Mouse (Mus musculus): ENCODE results near the gene Cldn18. TPM values are rescaled to one million over a fixed set of nuclear protein-coding genes. Genes with fewer than 3 reads are reported as not detected.

Gene Cldn18
- not detected for total RNA-seq (2021)
- long read RNA-seq, experiment 1 = 0 reads
- long read RNA-seq, experiment 2 = 0 reads

DNA sequence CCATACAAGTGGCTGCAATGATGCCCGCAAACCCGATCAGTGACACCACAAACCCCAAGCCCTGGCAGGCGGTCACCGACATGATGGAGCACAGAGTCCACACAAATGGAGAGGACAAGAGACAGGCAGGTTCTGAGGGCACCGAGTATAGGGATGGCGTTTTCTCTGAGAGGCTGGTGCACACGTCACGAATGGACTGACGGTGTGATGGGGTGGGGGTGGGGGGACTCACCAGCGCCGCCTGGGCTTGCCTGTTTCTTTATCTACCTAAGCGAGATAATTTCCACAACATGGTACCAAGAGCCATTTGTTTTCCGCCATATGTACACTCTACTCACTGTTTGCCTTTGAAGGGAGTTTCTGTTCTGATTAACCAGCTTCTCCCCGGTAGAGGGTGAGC lies at the start of gene Cldn18:
Cldn18 (minus strand) TSS at position 134 of the 400 bp plus-strand sequence.
- no peak for DNase-seq

DNA sequence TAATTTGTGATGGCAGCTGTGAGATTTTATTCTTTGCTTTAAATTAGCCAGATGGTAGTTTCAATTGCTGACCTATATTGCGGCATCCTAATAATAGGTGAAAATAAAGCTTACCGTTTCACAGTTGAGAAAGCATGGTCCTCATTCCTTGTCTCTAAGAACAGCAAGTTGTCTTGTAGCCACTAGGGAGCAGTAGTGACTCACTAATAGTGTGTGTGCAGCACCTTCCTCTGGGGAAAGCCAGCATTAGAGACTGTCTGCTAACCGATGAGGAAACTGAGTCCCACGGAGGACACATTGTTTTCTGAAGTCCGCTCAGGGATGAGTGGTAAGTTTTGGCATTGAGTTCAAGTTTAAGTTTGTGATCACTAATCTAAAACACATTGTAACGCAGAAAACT lies 46.5 kb upstream of the Cldn18 start:
- no peak for DNase-seq

DNA sequence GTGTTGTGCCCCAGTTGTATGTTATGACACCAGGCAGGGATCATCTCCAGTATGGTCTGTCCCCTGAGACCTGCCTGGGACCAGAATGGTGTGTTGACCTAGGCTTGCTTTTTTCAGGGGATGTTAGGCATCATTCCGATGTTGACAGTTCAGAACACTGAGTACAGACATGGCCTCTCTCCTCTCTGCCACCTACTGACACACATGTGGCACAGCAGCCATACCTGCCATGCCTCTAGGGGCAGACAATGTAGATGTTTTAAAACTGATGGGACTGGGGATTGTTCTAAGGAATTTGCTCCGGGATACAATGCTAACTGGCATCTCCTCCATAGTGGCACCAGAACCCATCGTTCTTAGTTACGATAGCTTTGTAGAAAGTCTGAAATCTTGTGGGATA lies 33.2 kb upstream of the Cldn18 start:
- no peak for DNase-seq

DNA sequence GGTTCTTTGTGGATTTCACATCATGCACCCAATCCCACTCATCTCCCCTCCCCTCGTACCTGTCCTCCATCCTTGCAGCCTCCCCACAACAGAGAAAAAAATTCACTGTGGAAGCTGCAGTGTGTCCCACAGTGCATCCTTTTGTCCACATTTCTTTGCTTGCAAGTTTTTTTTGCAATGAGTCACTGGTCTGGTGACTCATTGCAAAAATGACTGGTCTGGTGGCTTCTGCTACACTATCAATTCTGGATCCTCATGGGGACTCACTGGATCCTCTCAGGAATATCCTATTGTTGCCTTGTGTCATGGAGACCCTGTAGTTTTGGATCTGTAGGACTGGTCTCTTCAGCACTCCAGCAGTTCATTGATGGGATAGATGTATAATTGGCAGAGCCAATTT lies 31.2 kb upstream of the Cldn18 start:
- DNase-seq = no peak

DNA sequence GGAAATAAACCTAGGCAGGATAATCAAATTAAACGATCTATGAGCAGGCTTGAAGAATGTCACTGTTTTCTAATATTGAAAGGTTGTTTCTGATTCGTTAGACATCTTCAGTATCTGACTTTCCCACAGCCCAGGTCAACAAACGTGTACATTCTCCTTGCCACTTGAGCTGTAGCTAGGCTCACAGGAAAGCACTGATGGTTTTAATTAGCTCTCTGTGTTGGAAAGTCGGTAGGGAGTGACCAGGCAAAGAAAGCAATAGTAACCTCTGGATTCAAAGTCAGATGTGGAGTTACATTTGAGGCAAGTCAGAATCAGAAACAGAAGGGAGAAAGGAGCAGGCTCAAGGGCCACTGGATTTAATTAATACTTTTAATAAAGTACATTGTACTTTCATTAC lies 30.7 kb upstream of the Cldn18 start:
- no peak for DNase-seq

DNA sequence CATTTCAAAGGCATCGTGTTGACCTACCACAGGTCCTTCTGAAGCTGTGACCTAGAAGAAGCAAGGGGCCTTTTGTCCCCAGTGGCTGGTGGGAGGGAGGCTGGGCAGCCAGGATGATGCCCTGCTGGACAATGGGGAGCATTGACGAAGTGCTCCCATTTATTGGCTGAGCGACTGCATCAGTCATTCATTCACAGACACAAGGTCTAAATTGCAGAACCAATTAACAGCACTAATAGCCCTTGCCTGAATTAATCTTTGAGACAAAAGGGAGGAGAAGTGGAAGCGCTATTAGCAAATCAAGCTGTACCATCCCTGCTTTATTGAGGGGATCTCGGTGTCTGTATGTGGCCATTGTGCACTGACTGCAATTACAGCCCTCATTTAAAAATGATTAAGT lies 27.5 kb upstream of the Cldn18 start:
- no peak for DNase-seq

DNA sequence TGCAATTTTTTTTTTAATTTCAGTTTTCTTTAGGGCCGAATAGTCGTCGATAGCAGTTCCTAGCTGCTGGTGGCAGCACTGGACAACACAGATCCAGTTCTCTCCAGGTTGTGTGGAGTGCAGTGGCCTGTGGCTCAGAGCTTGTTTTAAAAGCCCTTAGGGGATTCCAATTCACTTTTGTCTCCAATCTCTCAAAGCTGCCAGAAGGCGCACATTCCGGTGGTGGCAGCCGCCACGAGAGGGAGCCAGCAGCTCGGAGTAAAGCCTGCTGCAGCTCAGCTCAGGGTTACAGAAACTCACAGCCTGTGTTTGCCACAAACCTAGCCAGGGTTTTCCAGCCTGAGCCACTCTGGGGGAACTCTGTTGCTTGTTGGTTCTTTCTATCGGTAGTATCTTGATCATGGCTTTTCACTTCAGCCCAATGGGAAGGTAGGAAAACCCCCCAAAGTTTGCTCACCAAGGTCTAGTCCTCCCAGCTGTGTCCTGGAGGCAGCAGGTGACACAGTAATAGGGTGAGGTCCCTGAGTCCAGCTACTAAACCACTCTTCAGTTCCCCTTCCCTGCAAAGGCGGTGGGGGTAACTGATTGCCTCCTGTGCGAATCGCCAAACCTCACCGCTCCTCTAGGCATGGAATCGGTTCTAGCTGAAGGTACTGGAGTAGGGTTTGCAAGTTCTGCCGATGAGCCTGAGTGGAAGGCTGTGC lies 13.0 kb upstream of the Cldn18 start:
- peak; percentile 55 for DNase-seq

DNA sequence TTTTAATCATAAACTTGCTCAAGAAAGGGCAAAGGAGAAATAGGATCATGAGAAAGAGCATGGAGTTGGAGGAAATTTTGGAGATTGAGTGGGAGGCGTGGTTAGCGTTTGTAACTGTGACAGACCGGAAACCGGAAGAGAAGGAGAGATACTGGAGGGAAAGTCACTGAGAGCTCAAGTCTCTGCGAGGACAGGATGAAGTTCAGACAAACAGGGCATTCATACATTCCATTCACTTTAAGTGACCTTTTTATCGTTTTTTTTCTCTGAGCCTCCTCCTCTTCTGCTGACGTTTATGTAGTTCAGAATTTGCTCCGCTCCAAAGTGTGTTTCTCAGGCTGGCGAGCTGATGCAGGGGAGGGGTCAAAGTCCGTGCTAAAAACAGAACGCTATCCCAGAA lies 10.8 kb upstream of the Cldn18 start:
- no peak for DNase-seq

DNA sequence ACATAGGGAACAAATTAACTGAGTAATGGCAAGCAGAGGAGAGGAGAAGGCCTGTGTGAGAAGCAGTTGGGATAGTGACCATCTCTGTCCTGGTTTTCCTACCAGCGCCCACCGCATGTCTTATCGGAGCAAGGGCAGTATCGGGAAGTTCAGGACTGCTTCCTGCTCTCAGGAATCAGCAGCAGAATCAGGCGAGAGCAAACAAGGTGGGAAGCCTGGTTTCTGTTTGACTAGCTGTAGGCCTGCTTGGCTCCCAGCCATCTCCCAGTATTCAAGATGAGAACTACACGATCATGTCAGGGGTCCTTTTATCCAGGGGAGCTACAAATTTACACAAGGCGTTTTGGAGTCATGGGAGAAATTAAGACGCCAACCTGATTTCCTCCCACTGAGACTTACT lies 8.2 kb upstream of the Cldn18 start:
- DNase-seq = no peak

DNA sequence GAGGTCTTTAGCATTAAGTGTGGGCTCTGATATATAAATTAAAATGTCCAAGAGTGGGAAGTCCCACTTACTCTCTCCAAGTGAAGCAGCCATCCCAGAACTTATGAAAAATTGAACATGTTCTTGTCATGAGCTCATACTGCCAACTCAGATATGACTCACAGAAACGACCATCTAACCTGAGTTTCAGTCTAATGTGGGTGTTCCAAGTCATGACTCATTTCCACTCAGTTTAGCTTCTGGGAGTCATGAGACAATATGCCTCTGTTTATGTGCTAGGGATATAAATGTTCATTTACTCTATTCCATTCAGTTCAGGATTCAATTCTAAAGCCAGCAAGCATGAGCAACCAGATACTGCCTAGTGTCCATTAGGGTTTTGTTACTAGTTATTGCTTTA lies 2.9 kb upstream of the Cldn18 start:
- DNase-seq = no peak

DNA sequence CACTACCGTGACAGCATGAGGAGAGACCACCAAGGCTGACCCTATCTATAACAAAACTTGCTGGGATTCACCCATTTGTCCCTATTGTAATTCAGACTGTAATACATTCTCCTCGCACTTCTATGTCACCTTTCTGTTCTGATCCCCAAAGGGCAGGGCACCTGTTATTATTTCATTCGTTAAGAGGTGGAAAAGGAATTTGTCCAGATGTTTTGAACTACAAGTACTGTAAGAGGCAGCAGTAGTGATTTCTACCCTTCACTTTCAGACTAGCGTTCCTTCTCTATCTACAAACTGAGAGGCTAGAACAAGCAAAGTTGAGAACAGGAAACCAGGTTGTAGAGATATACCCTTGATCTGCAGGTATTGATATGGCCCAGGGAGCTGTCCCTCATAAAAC lies 6.8 kb downstream of the Cldn18 start:
- no peak for DNase-seq

DNA sequence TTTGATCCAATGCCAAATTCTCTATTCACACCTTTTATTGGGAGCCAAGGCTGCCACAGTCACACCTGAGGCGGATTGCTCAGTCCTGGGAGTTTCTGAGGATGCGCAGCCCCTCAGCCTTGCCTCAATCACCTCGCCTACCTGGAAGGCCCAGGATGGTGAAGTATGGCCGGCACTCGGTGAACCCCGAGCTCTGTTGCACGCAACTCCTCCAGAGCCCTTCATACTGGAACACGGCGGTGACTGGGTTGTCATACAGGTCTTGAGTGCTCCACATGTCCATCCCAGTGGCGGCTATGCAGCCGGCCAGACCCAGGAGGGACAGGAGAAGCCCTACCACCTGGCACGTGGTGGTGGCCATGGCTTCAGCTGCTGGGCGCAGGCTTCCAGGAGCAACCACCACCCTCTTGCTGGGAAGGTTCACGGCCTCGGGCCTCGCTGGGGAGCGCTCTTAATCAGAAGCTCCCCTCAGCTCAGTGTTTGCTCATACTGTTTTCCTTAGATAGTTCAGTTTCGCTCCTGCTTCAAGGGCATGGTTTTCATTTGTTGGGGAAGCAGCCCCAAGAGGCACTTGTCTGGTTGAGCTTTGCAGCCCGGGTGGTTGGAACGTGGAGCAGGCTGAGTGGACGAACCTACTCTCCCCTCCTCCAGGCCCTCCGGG lies 7.3 kb downstream of the Cldn18 start:
- no peak for DNase-seq

DNA sequence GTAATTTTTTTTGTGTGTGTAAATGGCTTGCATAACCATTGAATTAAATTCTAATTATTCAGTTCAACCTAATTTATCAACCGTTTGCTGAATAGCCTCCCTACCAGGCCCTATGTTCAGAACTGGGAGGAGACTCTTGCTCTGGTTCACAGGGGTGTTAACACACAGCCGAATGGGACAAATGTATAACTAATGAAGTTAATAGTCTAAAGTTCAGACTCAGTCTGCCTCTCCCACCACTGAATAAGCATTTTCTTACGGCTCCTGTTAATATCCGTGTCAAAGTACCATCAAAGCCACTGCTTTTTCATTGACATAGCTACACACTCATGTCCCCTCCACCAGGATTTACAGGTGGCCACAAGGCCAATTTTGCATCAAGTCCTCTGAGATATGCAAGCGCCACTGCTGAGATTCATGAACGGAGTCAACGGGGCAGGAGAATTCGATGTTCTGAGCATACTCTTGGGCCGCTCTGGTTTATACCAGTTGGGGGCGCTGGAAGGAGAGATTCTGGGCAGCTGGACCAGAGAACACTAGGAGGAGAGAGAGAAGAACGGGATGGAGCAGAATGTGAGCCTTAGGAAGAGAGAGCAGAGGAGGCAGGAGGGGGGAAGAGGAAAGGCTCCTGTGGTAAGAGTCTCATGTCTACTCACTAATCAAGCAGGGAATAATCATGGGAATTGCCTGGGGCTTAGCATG lies 9.5 kb downstream of the Cldn18 start:
- DNase-seq = no peak

DNA sequence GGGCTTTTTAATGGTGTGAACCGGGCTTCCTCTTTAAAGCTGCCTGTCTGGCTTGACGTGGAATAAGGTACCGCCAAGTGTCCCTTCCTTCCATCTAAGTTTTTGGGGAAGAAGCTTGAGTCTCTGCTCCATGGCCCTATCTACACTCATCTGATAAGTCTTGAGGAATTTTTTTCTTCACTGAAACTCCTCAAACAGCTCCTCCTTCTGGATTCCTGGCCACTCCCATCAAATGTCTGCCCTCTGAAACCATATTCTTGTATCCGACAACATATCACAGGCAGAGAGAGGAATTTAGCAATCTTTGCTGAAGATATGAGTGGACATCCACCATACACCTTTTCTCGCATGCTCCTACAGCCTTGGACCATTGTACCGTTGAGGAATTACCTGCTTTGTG lies 10.8 kb downstream of the Cldn18 start:
- no peak for DNase-seq

DNA sequence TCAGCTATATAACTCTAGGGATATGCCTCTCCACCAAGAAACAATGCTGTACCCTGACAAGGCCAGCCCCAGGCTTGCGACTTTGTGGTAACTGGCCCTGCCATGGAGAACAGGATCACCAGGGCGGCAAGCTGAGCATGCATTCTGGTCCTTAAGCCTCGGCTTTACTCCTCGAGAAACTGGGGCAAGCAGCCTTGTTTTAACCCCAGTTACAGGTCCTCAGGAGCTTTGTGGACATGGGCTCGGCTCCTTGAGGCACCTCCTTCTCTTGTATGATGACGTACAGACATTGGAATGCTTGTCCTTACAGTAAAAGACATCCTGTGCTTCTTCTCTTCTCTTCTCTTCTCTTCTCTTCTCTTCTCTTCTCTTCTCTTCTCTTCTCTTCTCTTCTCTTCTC lies 13.4 kb downstream of the Cldn18 start:
- no peak for DNase-seq

DNA sequence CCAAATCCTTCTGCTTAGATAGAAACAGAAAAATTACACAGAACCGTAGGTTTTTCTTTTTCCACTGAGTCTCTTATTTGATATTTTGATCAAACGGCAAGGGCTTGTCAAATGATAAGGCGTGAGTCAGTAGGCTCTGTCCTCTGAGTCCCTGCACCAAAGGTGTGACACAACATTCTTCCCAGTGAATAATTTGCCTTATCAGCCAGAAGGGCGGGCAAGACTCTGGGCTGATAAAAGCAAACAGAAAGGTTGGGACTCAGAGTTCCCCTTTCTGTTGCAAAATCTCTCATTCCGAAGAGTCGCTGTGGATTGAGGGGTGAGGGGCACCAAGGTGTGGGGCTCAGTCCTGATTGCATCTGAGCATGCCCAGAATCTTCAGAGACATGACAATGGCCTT lies 14.9 kb downstream of the Cldn18 start:
- no peak for DNase-seq

DNA sequence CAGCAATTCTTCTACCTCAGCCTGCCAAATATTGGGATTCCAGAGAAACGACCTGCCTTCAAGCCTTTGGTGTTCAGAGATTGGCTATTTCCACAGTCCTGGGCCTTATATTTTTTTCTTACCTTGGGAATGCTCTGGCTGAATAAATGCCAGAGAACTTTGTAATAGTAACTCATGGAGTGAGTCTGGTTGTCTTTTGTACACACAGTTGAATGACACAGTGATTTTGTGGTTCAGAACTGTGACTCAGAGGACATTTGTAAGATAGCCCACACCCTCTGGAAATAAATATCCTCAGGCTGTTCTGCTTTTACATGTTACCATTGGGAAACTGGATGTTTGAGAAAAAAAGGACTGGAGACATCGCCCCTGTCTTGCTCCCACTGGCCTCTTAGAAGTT lies 15.9 kb downstream of the Cldn18 start:
- DNase-seq = no peak

DNA sequence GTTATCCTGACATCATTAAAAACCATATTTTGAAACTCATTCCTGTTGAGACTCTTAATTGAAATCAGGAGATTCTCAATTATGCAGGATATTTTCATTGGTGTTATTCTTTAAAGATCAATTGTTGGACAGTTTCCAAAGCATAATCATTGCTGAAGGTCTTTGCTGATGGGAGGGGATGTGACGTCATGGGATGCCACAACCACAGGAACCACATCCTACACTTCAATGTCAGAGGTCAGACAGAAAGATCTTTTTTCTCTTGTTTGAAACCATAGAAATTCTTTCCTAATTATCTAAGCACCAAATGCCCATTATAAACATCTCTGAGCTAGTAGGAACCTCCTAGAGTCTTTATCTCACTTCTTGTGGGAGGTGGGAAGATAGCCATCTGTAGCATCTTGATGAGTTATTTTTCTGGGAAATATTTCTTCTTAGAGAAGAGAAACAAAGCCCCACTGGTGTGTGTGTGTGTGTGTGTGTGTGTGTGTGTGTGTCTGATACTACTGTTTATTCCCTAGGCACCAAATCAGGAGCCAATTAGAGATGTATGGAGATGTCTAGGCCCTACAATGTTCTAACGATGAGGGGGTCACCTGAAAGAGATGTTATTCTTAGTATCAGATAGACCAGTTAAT lies 17.2 kb downstream of the Cldn18 start:
- no peak for DNase-seq

DNA sequence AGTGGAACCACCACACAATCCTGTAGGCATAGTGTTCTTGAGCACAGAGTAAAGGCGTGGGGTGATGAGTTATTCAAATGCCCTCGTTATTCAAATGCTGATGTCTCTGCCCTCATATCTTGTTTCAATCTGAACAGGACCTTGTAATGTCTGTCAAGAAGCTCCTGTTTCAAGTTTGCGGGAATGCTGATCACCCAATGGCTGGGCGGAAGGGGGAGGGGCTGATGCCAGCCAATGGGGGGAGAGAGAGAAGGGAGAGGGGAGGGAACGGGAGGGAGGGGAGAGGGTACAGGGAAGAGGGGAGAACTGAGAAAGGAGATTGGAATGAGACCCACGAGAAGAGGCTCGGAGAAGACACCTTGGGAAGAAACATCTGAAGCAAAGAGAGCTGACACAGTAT lies 22.1 kb downstream of the Cldn18 start:
- DNase-seq = no peak

DNA sequence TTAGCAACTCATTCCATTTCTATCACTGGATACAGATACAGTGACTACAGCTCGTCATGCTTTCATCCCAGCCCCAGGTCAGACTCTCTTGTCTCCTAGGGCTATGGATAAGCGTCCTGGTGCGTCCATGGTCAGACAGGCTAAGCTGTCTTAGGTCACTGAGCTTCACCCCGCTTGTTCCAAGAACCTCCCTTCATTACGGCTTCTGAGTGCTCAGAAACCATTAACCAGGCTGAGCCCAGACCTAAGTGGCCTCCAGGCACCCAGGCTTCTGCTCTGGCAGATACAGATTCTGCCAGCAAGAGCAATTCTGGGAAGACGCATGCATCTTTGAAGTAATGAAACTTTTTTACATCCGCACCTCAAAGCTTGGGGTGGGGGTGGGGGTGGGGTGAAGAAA lies 26.7 kb downstream of the Cldn18 start:
- no peak for DNase-seq

DNA sequence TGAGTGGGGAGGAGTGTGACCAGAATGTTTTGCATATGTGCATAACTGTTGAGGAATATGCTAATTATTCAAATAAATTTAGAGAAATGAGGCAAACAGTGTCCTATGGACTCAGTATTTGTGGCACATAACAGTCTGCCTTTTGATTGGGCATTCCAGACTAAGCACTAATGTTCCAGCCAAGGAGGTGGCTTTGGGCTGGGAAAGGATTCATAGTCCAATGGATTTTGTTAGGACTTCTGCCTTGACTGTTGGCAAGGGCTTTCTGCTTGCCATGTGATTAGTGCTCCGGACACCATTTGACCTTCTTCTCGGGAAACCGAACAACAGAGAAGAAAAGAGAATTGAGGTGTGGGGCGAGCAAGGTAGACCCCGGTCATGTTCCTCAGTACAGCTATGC lies 27.3 kb downstream of the Cldn18 start:
- no peak for DNase-seq

DNA sequence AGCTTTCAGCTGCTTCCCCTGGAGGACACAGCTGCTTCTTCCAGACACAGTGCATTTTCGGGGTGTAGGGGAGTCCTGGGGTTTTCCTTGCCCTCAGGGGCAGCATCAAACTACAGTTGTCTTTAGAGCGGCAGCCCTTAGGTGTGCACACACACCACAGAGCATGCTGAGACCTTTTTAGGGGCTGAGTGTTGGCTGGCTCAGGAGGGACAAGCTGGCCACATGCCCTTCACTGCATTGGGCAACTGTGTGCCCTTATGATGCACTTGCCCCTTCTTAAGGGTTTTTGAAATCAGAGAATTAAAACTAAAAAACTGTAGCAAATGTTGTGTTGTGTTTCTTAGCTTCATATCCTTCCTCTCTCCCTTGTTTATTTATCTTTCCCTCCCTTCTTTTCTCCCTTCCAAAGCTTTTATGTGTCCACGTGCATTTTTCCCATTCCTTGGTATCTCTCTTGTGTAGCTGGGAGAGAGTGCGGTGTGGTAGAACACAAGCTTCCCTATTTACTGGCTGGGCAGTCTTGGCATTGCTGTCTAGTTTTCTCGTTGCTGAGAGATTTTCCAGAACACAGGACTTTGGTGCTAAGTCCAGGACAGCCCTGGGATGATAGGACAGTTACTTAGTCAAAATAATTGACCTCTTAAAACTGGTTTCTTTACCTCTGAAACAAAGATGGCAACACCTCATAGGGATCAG lies 31.4 kb downstream of the Cldn18 start:
- no peak for DNase-seq
